Mouse (Mus musculus) CH12F3 (cell line): ENCODE measurements at regions not wholly inside any gene's neighbourhood (a gene's known extent, or its start where the extent isn't known, plus 50 kb on each side); places are given as distances from the start of the nearest gene placed in this dataset.
"Not testable (repeated sequence)": the region's sequence is repeated elsewhere in the genome, so short reads cannot be mapped to it uniquely, and the experiment has no call there.

Experiments used
- in situ Hi-C: fragments of 300-500 bp; cut with MboI; formaldehyde crosslinking; loops from 2 replicates; pipeline ENCODE4 v1.14.3; 2020; ENCODE audit warnings: low sequenced_read_pairs

DNA sequence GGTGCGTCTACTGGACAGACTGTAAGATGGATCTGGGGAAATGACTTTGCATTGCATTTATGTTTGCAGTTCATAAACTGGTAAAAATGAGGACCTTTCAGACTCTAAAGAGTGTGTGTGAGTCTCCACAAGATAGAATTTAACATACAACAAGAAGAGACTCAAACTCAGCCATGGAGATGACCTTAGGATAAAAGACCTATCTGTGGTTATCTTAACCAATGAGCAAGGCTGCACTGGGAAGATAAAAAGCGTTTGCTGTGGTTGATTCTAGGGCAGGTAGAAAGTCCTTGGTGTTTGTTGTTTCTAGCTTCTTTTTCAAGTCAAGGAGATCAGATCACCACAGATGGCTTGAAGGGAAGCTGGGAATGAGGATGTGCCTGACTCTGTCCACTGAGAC, 130.1 kb upstream of the Max start:
- in situ Hi-C loops: no loop called here

DNA sequence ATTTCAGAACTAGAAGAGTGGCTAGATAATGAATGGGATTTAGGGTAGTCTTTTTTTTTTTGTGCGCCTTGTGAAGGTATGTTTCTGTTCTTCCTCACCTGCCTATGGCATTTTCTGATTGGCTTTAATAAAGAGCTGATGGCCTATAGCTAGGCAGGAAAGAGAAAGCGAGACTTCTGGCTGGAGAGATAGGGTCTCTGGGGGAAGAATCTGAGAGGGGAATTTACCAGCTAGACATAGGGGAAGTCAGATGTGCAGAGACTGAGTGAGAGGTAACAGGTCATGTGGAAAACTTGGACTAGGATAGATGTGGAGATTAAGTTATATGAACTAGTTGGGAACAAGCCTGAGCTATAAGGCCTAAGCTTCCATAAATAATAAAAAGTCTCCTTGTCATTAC, 129.7 kb upstream of the Max start:
- in situ Hi-C loops: no loop called here

DNA sequence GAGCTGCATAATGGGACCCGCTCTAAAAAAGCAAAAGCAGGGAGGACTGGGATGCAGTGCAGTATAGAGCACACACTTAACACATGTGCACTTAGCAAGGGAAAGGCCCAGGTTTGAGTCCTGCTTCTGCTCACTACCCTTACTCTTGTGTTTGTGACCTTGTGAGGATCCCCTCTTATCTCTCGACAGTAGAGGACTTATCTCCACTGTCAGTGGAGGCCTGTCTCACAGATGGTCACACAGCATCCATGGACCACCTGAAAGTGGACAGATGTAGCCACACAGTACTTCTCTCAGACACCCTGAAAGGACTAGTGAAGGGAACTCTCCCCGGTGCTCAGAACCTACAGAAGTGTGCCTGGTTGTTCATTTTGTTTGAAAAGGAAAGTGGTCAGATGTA, 128.5 kb upstream of the Max start:
- in situ Hi-C loops: no loop called here

DNA sequence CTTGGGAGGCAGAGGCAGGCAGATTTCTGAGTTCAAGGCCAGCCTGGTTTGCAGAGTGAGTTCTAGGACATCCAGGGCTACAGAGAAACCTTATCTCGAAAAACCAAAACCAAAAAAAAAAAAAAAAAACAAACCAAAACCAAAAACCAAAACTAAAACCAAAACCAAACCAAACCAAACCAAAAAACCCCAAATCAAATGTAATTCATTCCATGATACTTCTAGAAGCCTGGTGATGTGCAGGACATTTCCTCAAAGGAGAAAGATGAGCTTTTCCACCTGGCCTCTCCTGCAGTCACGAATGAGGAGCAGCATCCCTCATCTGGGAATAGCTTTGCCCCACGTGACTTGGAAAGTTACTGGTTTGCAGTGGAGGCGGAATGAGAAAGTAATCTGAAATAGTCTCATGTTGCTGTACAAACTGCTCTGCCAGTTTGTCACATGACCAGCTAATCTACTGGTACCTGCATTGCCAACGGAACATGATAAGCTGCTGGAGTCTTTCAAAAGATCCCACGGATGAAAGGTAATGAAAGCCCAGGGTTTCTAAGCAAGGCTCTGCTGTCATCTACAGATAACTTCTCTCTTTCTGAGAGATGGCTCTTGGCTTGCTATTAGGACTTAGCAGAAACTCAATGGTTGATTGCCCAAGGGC, 127.8 kb upstream of the Max start:
- in situ Hi-C loops: no loop called here

DNA sequence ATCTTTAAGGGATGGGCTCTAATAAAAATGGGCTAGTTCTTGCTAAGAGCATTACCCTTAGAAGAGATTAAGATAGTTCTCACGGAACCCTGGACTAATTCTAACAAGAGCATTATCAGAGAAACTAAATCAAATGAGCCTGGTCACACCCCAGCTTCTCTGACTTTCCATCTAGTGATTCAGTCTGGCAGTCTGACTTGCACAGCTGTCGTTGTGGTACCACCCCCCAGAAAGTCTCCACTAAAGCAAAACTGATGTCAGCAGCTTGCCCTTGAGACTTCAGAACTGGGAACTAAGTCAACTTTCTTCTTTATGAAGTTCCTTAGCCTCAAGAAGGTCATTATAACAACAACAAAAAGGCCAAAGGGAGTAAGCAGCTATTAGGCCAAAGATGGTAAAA, 126.5 kb upstream of the Max start:
- in situ Hi-C loops: no loop called here

DNA sequence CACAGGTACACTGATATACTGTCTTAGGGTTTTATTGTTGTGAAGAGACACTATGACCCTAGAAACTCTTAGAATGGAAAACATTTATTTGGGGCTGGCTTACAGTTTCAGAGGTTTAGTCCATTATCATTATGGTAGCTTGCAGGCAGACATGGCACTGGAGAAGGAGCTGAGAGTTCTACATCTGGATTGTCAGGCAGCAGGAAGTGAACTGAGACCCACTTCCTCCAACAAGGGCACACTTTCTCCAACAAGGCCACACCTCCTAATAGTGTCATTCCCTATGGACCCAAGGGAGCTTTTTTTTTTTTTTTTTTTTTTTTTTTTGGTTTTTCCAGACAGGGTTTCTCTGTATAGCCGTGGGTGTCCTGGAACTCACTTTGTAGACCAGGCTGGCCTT, 124.9 kb upstream of the Max start:
- in situ Hi-C loops: not testable (repeated sequence)

DNA sequence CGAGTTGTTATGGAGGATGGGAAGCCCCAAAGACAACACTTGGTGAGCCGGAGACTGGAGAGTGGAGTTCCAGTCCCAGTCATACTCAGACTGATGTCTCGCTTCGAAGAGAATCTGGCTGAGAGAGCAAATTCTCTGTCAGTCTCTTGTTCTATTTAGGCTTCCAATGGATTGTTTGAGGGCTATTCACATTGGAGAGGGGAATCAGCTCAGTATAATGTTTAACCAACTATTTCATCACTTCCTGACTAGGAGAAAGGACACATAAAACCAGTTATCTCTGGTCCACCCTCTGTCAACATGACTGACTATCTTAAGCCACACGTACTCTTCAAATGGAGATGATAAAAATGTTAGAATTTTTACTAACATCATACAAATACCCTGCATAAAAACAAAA, 123.9 kb upstream of the Max start:
- in situ Hi-C loops: no loop called here

DNA sequence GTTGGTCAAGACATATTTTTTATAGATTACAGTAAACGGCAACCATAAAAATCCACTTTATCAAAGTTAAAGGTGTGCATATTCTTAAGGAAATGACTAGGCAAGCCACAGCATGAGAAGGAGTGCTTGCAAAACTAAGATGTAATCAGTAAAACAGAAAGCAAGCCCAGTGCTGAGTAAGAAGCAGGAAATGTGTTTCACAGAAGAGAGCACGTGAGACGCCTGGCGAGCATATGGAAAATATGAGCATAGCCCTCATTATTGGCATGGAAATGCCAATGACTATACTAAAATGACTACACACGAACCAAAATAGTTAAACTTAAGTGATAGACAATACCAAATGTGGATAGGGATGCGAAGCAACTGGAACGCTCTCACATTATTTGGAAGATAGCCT, 123.2 kb upstream of the Max start:
- in situ Hi-C loops: no loop called here

DNA sequence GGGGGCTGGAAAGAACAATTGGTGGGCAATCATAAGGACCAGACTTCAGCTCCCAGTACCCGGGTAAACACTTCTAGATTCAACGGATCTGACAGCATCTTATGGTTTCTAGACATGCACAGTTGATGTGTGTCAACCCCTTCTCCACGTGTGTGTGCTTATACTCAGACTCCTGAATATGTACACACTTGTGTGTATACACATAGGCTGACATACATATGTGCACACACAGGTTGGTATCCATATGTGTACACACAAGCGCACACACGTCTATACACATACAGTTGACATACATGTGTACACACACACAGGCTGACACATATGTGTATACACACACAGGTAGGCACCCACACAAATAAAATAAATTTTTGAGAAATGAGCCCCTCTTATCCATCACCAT, 122.7 kb upstream of the Max start:
- in situ Hi-C loops: no loop called here

DNA sequence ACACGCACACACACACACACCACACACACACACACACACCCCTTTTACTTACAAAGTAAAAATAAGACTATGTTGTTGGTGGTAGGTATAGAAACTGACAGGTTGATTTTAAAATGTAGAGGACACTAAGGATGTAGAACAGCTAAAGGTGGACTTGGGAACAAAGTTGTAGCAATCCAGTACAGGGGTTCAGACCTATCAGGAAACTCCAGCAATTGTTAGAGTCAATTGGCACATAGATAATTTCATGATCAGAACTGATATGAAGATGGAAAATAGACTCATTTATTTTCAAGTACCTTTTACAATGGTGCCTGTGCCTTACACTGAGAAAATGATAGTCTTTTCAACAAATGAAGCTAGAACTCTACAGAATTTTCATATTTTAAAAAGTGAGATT, 122.3 kb upstream of the Max start:
- in situ Hi-C loops: no loop called here

DNA sequence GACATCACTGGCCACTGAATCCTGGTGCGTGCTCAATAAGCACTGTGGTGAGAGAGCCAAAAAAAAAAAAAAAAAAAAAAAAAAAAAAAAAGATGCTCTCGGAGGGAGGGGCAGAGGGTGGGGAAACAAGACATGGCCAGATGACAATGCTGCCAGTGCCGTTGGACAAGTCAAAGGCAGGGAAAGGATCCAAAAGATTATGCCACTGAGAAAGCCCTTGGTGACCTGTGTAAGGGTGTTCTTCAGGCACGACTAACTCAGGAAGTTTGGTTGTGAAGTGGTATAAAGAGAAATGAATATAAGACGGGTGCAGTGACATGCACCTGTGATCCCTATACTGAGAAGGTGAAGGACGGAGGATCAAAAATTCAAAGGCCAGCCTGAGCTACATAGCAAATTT, 121.8 kb upstream of the Max start:
- in situ Hi-C loops: no loop called here

DNA sequence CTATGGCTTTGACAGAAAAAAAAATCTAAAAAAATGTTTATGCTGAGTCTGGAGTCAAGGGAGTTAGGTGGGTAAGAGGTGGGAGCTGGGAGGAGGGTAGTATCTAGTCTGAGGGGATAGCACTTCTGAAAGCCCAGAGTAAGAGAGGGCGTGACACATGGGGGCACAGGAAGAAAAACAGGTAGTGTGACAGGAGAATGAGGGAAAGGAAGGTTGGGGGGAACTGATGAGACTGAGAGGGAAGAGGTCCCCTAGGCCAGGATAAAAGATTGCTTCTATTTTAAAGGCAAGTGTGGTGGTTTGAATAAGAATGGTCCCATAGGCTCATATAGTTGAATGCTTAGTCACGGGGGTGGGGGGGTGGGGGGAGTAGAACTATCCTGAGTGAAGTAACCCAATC, 119.8 kb upstream of the Max start:
- in situ Hi-C loops: no loop called here

DNA sequence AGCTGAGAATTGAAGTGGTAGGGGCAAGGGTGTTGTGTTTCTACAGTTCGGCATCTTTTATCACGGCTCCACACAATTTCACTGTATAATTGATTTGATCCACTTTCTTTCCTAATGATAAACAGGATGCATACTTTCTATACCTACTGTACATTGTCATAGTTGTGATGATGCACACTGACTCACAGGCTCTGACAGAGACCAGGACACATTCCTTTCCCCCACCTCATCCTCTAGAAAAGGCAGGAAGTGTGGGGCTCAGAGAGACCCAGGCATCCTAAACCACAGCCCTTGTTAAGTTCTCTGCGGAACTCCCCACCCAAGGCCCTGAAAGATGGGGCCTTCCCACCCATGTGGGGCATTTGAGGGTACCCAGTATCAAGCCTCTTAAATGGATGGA, 117.5 kb upstream of the Max start:
- in situ Hi-C loops: no loop called here

DNA sequence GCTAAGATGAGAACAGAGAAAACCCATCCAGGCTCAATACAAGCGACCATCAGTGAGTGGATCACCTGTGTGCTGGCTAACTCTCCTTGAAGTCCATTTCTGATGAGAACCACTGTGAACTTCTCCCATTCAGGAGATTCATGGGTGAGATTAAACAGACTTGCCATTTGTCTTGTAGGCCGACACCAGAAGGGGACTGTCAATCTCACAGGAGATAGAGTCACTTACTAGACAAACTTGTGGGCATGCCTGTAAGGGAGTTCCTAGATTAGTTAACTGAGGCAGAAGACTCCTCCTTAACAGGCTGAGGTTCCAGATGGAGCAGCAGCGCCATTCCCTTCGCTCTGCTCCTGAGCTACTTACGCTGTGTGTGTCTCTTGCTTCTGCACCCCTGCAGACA, 114.7 kb upstream of the Max start:
- in situ Hi-C loops: no loop called here

DNA sequence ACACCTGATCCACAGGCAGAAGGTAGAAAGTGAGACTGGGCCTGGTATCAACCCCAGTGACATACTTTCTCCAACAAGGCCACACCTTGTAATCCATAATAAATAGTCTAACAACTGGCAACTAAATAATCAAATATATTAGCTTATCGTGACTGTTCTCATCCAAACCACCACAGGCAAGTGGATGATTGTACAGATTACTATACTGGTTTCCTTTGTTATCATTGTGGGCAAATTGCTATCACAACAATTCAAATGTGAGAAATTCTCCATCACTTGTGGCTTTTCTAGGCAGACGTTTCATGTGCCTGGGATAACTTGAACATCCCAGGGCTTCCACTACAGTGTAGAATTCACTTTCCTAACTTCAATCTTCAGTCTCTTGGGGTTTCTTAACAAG, 112.6 kb upstream of the Max start:
- in situ Hi-C loops: no loop called here

DNA sequence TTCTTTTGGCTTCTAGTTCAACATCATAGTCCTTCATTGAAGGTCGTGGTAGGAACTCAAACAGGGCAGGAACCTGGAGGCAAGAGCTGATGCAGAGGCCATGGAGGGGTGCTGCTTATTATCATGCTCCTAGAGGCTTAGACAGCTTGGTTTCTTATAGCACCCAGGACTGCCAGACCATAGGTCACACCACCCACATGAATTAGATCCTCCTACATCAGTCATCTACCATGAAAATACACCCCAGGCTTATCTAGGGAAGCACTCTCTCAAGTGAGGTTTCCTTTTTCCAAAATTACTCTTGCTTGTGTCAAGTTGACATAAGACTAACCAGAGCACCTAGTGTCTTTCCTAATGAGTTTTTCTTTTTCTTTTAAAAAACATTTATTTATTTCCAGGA, 109.7 kb upstream of the Max start:
- in situ Hi-C loops: no loop called here

DNA sequence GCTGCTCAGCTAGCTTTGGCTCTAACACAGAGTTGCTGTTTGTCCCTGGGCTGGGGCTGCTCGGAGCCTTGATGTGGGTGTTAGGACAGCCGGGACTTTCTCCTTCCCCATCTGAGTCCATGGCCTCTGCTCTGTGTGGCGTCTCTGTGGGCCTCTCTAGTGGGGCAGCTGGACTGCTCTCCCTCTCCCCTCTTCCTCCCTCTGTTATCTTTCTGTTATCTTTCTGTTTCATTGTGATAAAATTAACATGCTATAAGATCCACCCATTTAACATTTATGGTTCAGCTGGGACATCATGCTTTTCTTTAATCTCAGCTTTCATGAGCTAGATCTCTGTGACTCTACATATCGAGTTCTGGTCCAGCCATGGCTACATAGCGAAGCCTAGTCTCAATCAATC, 105.9 kb upstream of the Max start:
- in situ Hi-C loops: no loop called here

DNA sequence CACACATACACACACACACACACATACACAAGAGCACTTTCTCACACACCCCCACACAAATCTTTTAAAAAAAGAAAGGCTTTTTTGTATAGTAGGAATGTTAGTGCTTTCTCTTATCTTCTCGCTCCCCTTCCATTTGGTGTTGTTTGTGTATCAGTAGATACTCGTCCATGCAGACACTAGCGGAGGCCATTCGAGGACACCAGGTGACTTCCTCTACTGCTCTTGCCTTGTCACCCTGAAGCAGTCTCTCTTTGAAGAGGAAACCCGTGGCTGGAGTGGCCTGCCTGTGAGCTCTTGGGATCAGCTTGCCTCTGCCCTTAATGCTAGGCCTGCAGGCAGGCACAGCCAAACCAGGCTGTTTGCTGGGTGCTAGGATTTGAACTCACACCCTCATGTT, 105.1 kb upstream of the Max start:
- in situ Hi-C loops: no loop called here

DNA sequence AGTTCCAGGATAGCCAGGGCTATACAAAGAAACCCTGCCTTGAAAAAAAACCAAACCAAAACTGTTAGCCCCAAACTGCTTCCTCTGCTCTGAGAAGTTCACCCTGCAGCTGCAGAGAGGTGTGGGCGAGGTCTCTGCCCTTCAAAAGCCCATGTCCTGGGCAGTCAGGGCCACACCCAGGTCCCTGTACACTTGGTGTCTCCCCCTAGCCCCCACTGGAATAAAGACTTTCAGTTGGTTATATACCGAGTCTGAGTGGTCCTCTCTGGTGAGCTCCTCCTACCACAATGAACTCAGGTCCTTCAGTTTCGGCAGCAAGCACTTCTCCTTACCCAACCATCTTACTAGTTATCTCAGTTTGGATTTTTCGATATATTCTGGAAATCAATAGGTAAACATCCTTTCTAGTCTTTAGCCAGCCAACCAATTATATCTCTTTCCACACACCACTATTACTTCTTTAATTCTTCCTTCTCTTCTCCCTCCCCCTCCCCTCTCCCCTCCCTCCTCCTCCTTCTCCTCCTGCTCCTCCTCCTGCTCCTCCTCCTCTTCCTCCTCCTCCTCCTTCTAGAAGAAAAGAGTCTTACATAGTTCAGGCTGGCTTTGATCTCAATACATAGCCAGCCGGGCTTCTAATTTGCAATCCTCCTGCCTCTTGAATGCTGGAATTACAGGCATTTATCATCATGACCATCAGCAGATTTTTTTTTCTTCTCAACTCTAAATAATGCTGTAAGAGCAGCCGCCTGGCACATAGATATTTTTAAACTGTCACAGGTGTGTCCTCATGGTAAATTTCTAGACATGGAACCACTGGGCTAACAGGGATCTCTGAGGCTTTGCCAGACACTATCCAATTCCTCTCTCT, 103.9 kb upstream of the Max start:
- in situ Hi-C loops: no loop called here

DNA sequence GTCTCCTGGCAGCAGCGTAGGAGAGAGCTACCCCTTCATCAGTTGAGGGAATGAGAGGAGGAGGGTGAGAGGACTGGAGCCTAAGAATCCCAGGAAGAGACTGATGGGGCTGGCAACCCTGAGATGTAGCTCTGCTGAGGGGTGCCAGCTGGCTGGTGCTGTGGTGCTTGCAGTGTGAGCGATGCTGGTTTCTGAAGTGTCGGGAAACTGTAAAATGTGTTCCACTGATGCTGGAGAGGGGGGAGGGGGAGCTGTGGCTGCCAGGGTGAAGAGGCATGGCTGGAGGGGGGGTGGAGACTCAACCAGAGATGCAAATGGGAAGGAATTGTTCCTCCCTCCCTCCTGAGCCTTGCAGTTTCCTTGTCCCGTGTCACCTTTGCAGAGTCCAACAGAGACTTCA, 102.0 kb upstream of the Max start:
- in situ Hi-C loops: no loop called here

DNA sequence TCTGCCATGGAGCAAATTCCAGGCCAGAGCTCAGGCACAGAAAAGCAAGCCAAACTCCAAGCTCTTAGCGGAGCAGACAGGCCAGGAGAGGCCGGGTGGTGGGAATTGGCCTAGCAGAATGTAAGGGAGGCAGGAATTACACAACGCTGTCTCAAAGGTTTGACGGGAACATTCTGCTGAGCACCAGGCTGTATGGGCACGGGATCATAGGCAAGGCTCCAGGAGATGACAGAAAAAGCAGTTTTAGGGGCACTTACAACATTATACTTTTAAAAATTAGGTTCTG, 99.5 kb upstream of the Max start:
- in situ Hi-C loops: no loop called here

DNA sequence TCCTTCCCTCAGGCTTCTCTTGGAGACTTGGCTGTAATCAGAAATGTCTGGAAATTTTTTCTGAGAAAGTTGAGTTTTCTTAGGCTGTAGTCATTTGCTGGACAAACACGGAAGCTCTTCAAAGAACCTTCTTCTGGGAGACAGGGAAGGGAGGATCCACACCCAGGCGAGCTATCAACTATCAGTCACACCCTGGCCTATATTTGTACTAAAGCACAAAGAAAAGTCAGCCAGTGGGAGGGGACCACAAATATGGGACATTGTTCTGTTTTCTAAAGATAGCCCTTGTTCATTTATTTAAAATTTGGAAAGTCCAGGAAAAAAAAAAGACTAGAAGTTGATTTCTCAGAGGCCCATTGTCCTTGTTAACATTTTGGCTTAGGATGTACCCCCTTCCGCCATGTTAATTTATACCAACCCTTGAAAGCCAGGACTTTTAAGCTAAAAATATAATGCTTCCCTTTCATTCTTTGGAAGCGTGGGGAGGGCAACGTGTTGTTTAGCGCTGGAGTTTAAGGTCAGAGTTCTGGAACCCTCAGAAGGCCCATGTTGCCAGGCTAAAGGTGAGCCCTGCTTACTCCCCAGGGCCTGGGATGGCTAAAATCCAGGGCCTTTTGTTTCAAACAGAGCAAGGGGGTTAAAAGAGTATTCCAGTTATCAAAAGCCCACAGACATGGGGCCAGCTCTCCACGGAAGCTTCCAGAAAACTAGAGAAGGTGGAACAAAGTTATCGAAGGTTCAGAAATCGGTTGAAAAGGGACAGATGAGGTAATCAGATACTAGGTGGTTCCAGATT, 99.0 kb upstream of the Max start:
- in situ Hi-C loops: no loop called here
